Mouse (Mus musculus): ENCODE measurements around the gene Slco6d1. TPM values are rescaled to one million over a fixed set of nuclear protein-coding genes. Genes with fewer than 3 reads are reported as not detected.
"Not testable (repeated sequence)": the region's sequence is repeated elsewhere in the genome, so short reads cannot be mapped to it uniquely, and the experiment has no call there.

The Slco6d1 gene
- polyA plus RNA-seq (2014; fragmentation: Nextera tagmentation; extraction: Ambion mirVana): not detected in 2 replicates

DNA sequence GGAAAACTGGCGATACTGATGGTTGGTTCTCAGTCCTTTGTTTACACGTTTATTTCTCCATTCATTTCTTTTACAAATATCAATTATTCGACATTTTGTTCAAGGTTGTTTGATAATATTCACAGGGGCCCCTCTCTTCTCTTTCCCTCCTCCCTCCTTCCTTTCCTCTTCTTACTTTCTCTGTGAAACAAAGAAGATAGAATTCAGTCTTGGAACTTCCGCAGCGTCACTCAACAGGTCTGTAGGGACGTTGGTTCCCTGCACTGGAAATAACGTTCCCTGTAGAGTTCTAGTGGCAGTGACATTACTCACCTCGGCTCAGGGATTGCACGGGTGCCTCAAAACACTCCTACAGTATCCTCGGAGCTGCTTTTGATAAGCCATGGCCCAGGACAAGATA lies at the start of gene Slco6d1:
Slco6d1 (plus strand) TSS at position 301 of the 400 bp plus-strand sequence.
- ATAC-seq (ENCODE audit: insufficient read depth) (no peak), DNase-seq (no peak)
- TF ChIP-seq CTCF (IDR thresholded peaks at IDR 0.05; ENCODE audit: low read depth): no peak
- H3K27me3 ChIP-seq (ENCODE audit: insufficient read depth, low read length): no peaks in the 10 kb centered on the region
- WGBS: 78% methylated on average over 10 of the region's 10 CpGs
- H3K4me3 ChIP-seq (ENCODE audit: low read depth, low read length): no peak within 1 kb of the TSS
- H3K36me3 ChIP-seq (ENCODE audit: insufficient read depth): no peaks in the 10 kb centered on the region
- H3K27ac ChIP-seq (ENCODE audit: low read depth): no peak within 1 kb of the TSS
- no peaks in the 10 kb centered on the region for H3K9me3 ChIP-seq (ENCODE audit: low read depth, low read length)
- no peak within 1 kb of the TSS for H3K9ac ChIP-seq
- no peak within 1 kb of the TSS for H3K4me2 ChIP-seq
- H3K4me1 ChIP-seq (ENCODE audit: insufficient read depth): no peaks in the 10 kb centered on the region

DNA sequence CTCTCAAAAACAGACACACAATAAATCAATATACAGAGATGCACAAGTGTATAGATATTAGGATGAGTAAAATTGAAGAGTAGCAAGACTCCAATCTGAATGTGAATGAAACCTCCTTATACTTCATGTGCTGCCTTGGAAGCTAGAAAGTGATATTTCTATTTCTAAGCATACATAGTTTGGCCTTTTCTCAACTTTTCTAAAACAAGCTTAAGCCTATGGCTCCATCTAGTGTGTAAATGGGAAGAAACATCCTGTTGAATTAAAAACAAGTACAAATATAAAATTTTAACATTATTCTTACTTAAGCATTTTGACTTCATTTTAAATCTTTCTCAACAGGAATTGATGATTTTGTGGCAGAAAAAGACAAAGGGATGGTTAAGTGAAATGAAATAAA lies 28.9 kb upstream of the Slco6d1 start:
- no peak overlapping the region for H3K27ac ChIP-seq (ENCODE audit: low read depth)
- H3K4me3 ChIP-seq (ENCODE audit: low read depth, low read length): no peak overlapping the region
- no peaks in the 10 kb centered on the region for H3K36me3 ChIP-seq (ENCODE audit: insufficient read depth)
- H3K4me2 ChIP-seq: no peak overlapping the region
- no peaks in the 10 kb centered on the region for H3K9me3 ChIP-seq (ENCODE audit: low read depth, low read length)
- H3K4me1 ChIP-seq (ENCODE audit: insufficient read depth): no peaks in the 10 kb centered on the region
- no peak overlapping the region for H3K9ac ChIP-seq
- no peak for TF ChIP-seq CTCF (IDR thresholded peaks at IDR 0.05; ENCODE audit: low read depth)
- ATAC-seq (ENCODE audit: insufficient read depth) (no peak), DNase-seq (peak; percentile 46)
- no peaks in the 10 kb centered on the region for H3K27me3 ChIP-seq (ENCODE audit: insufficient read depth, low read length)

DNA sequence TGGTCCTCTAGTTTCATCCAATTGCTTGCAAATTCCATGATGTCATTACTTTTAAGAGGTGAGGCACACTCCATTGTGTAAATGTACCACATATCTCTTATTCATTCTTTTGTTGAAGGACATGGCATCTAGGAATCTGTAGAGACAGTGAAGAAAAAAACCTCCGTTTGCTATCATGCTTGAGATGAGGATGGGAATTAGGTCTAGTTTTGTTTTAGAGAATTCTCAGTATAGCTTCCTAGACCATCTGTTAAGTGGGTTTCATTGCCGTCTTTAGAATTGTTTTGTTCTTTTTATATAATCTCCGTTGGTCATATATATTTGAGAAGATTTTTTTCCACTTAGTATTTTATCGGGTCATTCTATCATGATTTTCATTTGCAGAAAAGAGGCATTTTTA lies 27.0 kb downstream of the Slco6d1 start:
- no peaks in the 10 kb centered on the region for H3K27me3 ChIP-seq (ENCODE audit: insufficient read depth, low read length)
- WGBS: 79% methylated on average over 4 of the region's 4 CpGs
- no peak overlapping the region for H3K27ac ChIP-seq (ENCODE audit: low read depth)
- H3K4me1 ChIP-seq (ENCODE audit: insufficient read depth): no peaks in the 10 kb centered on the region
- TF ChIP-seq CTCF (IDR thresholded peaks at IDR 0.05; ENCODE audit: low read depth): no peak
- H3K4me3 ChIP-seq (ENCODE audit: low read depth, low read length): no peak overlapping the region
- no peak for DNase-seq
- ATAC-seq (ENCODE audit: insufficient read depth): no peak
- H3K9ac ChIP-seq: no peak overlapping the region
- no peaks in the 10 kb centered on the region for H3K9me3 ChIP-seq (ENCODE audit: low read depth, low read length)
- H3K4me2 ChIP-seq: no peak overlapping the region
- no peaks in the 10 kb centered on the region for H3K36me3 ChIP-seq (ENCODE audit: insufficient read depth)

DNA sequence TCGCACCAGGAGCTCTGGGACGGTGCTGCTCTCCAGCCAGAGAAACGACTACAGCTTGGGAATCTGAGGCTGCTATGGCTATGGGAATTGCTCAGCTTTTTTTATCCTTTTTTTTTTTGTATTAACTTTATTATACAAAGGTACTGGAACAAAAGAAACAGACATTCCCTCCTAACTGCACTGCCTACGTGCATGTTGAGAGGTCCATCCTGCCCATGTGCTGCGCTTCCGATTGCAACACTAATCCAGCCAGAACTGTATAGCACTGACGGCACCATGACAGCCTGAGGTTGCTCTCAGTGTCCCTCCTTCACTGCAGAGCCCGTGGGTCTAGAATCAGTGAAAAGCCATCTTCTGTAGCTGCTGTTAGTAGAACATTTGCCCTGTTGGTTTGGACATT lies 38.3 kb downstream of the Slco6d1 start:
- H3K4me1 ChIP-seq (ENCODE audit: insufficient read depth); H3K27ac ChIP-seq (ENCODE audit: low read depth): not testable (repeated sequence)
- WGBS: 82% methylated on average over 7 of the region's 8 CpGs

DNA sequence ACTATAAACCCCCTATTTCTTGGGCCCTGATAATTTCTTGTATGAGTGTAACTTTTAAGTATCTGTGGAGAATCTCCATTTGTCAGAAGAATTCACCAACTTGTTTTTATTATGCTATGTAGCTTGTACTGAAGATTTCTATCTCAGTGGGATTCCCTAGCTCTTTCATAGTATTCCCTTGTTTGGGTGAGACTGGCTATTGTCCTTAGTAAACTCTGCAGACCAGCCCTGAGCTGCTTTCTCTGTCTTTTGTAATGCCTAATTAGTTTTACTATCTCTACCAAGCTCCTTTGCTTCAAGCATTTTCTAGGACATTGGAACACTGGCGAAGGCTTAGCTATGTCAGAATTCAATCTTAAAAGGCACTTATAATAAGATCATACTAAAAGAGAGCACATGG lies 55.5 kb downstream of the Slco6d1 start:
- H3K4me1 ChIP-seq (ENCODE audit: insufficient read depth); H3K27me3 ChIP-seq (ENCODE audit: insufficient read depth, low read length); H3K9ac ChIP-seq; H3K9me3 ChIP-seq (ENCODE audit: low read depth, low read length); H3K4me2 ChIP-seq; DNase-seq; H3K36me3 ChIP-seq (ENCODE audit: insufficient read depth); H3K4me3 ChIP-seq (ENCODE audit: low read depth, low read length); H3K27ac ChIP-seq (ENCODE audit: low read depth); ATAC-seq (ENCODE audit: insufficient read depth): not testable (repeated sequence)
- 87% methylated on average over 1 of the region's 1 CpGs for WGBS

More for the DNA sequence above, 38.3 kb downstream of the Slco6d1 start:
- ATAC-seq (ENCODE audit: insufficient read depth); DNase-seq; H3K4me2 ChIP-seq; H3K4me3 ChIP-seq (ENCODE audit: low read depth, low read length); H3K9ac ChIP-seq; H3K9me3 ChIP-seq (ENCODE audit: low read depth, low read length); H3K36me3 ChIP-seq (ENCODE audit: insufficient read depth); H3K27me3 ChIP-seq (ENCODE audit: insufficient read depth, low read length): not testable (repeated sequence)

DNA sequence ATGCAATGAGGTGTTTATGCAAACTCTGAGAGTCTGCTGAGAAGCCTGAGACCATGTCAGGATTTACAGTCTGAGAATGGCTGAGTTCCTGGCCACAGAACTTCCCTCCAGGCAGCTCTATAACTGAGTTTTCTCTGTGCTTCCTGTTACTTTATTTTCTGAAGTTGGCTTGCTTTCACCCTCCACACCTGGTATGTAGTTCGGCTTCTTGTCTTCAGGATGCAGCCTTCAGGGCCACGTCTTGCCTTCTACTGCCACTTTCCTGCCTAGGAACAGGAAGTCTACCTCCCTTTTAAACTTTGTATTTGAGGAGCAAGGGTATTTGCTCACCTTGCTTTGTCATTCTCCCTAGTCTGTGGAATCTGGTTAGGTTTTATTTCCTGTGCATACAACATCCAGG lies 58.3 kb downstream of the Slco6d1 start:
- TF ChIP-seq CTCF (IDR thresholded peaks at IDR 0.05; ENCODE audit: low read depth): no peak
- WGBS: 82% methylated on average over 2 of the region's 2 CpGs

DNA sequence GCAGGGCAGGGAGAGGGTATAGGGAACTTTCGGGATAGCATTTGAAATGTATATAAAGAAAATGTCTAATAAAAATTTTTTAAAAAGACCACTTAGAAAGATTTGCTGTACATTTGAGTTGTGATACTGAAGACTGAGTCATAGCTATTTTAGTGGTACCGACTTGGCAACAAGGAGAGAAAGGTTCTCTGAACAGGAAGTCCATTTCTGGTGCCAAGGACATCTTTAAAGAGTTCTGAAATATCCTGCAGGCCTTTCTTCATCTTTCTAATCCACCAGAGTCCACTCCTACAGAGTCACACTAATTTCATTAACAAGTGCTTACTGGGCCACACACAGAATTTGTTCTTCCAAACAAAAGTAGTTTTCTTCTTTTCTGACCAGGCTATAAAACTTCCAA lies 85.1 kb downstream of the Slco6d1 start:
- no peaks in the 10 kb centered on the region for H3K36me3 ChIP-seq (ENCODE audit: insufficient read depth)
- no peaks in the 10 kb centered on the region for H3K27me3 ChIP-seq (ENCODE audit: insufficient read depth, low read length)
- H3K9me3 ChIP-seq (ENCODE audit: low read depth, low read length): no peaks in the 10 kb centered on the region
- H3K9ac ChIP-seq: no peak overlapping the region
- no peak for DNase-seq
- no peak for ATAC-seq (ENCODE audit: insufficient read depth)
- H3K4me2 ChIP-seq: no peak overlapping the region
- H3K4me1 ChIP-seq (ENCODE audit: insufficient read depth): no peaks in the 10 kb centered on the region
- 68% methylated on average over 2 of the region's 2 CpGs for WGBS
- no peak overlapping the region for H3K4me3 ChIP-seq (ENCODE audit: low read depth, low read length)
- no peak overlapping the region for H3K27ac ChIP-seq (ENCODE audit: low read depth)
- no peak for TF ChIP-seq CTCF (IDR thresholded peaks at IDR 0.05; ENCODE audit: low read depth)

More for the DNA sequence above, 58.3 kb downstream of the Slco6d1 start:
- no peaks in the 10 kb centered on the region for H3K4me1 ChIP-seq (ENCODE audit: insufficient read depth)
- no peak overlapping the region for H3K9ac ChIP-seq
- H3K4me2 ChIP-seq: no peak overlapping the region
- H3K4me3 ChIP-seq (ENCODE audit: low read depth, low read length): no peak overlapping the region
- no peaks in the 10 kb centered on the region for H3K36me3 ChIP-seq (ENCODE audit: insufficient read depth)
- no peak for DNase-seq
- H3K27me3 ChIP-seq (ENCODE audit: insufficient read depth, low read length): no peaks in the 10 kb centered on the region
- no peak for ATAC-seq (ENCODE audit: insufficient read depth)
- H3K27ac ChIP-seq (ENCODE audit: low read depth): no peak overlapping the region
- no peaks in the 10 kb centered on the region for H3K9me3 ChIP-seq (ENCODE audit: low read depth, low read length)

DNA sequence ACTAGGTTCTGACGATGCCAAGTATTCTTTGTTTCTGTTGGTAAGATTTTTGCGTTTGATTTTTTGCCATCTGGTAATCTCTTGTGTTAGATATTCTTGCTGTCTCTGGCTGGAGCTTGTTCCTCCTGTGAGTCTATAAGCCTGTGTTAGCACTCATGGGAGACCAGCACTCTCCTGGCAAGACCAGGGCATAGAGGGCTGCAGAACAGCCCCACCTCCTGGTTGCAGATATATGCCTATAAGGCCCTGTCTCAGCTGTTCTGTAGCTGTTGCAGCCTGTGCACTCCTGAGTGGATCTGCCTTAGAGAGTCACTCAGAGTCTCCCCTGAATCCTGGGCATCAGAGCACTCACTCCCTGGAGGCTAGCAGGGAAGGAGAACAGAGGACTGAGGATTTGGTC lies 102.1 kb downstream of the Slco6d1 start:
- H3K27me3 ChIP-seq (ENCODE audit: insufficient read depth, low read length): no peaks in the 10 kb centered on the region
- no peak for ATAC-seq (ENCODE audit: insufficient read depth)

More for the DNA sequence above, 102.1 kb downstream of the Slco6d1 start:
- 85% methylated on average over 2 of the region's 2 CpGs for WGBS
- TF ChIP-seq CTCF (IDR thresholded peaks at IDR 0.05; ENCODE audit: low read depth): no peak
- Histone ChIP-seq H3K4me3 (ENCODE audit: low read depth, low read length) (no peak overlapping the region), H3K27ac (ENCODE audit: low read depth) (no peak overlapping the region), H3K9ac (no peak overlapping the region), H3K4me2 (no peak overlapping the region), H3K4me1 (ENCODE audit: insufficient read depth) (no peaks in the 10 kb centered on the region), H3K9me3 (ENCODE audit: low read depth, low read length) (no peaks in the 10 kb centered on the region), H3K36me3 (ENCODE audit: insufficient read depth) (no peaks in the 10 kb centered on the region)
- DNase-seq: no peak
